In genomic region chr4:68532056-68532455, GRCm38 (mm10) we compare ENCODE assay signal across 19 mouse cellular contexts.
DNase-seq lines count a peak whose midpoint lies in the region.
"Had no signal": no experiment of that assay in that cellular context is flagged by ENCODE, and none has a peak within 500 bp of the region (broad histone marks: within the 10 kb centered on the region; RNA-seq: fewer than 3 reads in every experiment).

No protein-coding gene starts in this region.

- intact Hi-C loops in left cerebral cortex, postnatal 25 days (cut with DNase I) = no loop called here

- no peaks in the 10 kb centered on the region for H3K9me3 ChIP-seq in limb, embryonic 10.5 days (replicated peaks)
- H3K9me3 ChIP-seq: embryonic facial prominence, embryonic 12.5 days; heart, embryonic 13.5 days; neural tube, embryonic 12.5 days had no signal

- H3K27ac ChIP-seq in limb, embryonic 10.5 days = no peak overlapping the region
- H3K27ac ChIP-seq: embryonic facial prominence, embryonic 12.5 days; heart, embryonic 13.5 days; neural tube, embryonic 12.5 days had no signal

- no peaks in the 10 kb centered on the region for H3K36me3 ChIP-seq in limb, embryonic 10.5 days
- H3K36me3 ChIP-seq: embryonic facial prominence, embryonic 12.5 days; heart, embryonic 13.5 days; neural tube, embryonic 12.5 days had no signal

- H3K27me3 ChIP-seq in limb, embryonic 10.5 days (ENCODE audit: low read depth, poor library complexity, severe bottlenecking) = no peaks in the 10 kb centered on the region
- H3K27me3 ChIP-seq: embryonic facial prominence, embryonic 12.5 days; heart, embryonic 13.5 days; neural tube, embryonic 12.5 days had no signal

- H3K4me1 ChIP-seq in limb, embryonic 10.5 days = no peaks in the 10 kb centered on the region
- H3K4me1 ChIP-seq: embryonic facial prominence, embryonic 12.5 days; heart, embryonic 13.5 days; neural tube, embryonic 12.5 days had no signal

- no peak overlapping the region for H3K4me3 ChIP-seq in limb, embryonic 10.5 days
- H3K4me3 ChIP-seq: embryonic facial prominence, embryonic 12.5 days; heart, embryonic 13.5 days; neural tube, embryonic 12.5 days had no signal

- WGBS in limb, embryonic 10.5 days = 85% methylated on average over 3 of the region's 3 CpGs

- DNase-seq in layer of hippocampus, adult 8-10 months (ENCODE audit: low spot score in 2 of 2) = peak; percentile 4 to 6
- DNase-seq in layer of hippocampus, postnatal 25 days (ENCODE audit: extremely low spot score in 1 of 2, low spot score in 1 of 2) = no peak
- peak; percentile 1 to 42 for DNase-seq in frontal cortex, postnatal 36 days (ENCODE audit: low spot score in 2 of 2)
- peak; percentile 13 to 60 for DNase-seq in left cerebral cortex, postnatal 25 days (ENCODE audit: low spot score in 2 of 2)
- peak; percentile 79 for DNase-seq in telencephalon, adult 2 months (ENCODE audit: low read depth, low spot score)
- no peak for DNase-seq in limb, embryonic 10.5 days (ENCODE audit: low spot score)
- no peak for DNase-seq in cerebellum, adult 11-12 months
- DNase-seq: cerebellum, adult 11 months; cerebellum, postnatal 25 days; heart, postnatal 4 days; kidney, adult 2 months; kidney, postnatal 25 days; liver; liver, postnatal 0 days; lung, postnatal 36 days; spleen, adult 18-20 months had no signal

Comparison
In these comparisons a context has a peak if more than half of its experiments do, and no peak if none do; other contexts are left out.
1. DNase-seq: peak in layer of hippocampus, adult 8-10 months (2 of 2), frontal cortex, postnatal 36 days (2 of 2), left cerebral cortex, postnatal 25 days (2 of 2) and telencephalon, adult 2 months (single experiment); none in layer of hippocampus, postnatal 25 days (0 of 2), limb, embryonic 10.5 days (single experiment) and cerebellum, adult 11-12 months (single experiment).